Mouse (Mus musculus): ENCODE results near the gene Zbtb16.

Gene Zbtb16

GRCm38 (mm10) chr9:48826377-48826889 lies 9.6 kb downstream of the Zbtb16 start:
- in situ Hi-C loops (cut with MboI), result no loop called here

GRCm38 (mm10) chr9:48824533-48825130 lies 11.4 kb downstream of the Zbtb16 start:
- in situ Hi-C loops (cut with MboI), result no loop called here

- in situ Hi-C loops (cut with MboI), result no loop called here
These were observed 12.2 kb downstream of the Zbtb16 start for GRCm38 (mm10) chr9:48823851-48824250.

GRCm38 (mm10) chr9:48823319-48823705 lies 12.7 kb downstream of the Zbtb16 start:
- in situ Hi-C loops (cut with MboI), result no loop called here

GRCm38 (mm10) chr9:48822586-48823318 lies 13.3 kb downstream of the Zbtb16 start:
- in situ Hi-C loops (cut with MboI), result no loop called here

- in situ Hi-C loops (cut with MboI), result no loop called here
These were observed 14.0 kb downstream of the Zbtb16 start for GRCm38 (mm10) chr9:48821916-48822585.

- in situ Hi-C loops (cut with MboI), result no loop called here
These were observed 14.6 kb downstream of the Zbtb16 start for GRCm38 (mm10) chr9:48821431-48821830.

GRCm38 (mm10) chr9:48820791-48821190 lies 15.2 kb downstream of the Zbtb16 start:
- in situ Hi-C loops (cut with MboI), result no loop called here

- in situ Hi-C loops (cut with MboI), result no loop called here
These were observed 16.3 kb downstream of the Zbtb16 start for GRCm38 (mm10) chr9:48819695-48820094.

- in situ Hi-C loops (cut with MboI), result no loop called here
These were observed 16.9 kb downstream of the Zbtb16 start for GRCm38 (mm10) chr9:48819137-48819536.

GRCm38 (mm10) chr9:48817907-48818306 lies 18.1 kb downstream of the Zbtb16 start:
- in situ Hi-C loops (cut with MboI), result no loop called here

GRCm38 (mm10) chr9:48817399-48817793 lies 18.6 kb downstream of the Zbtb16 start:
- in situ Hi-C loops (cut with MboI), result no loop called here

- in situ Hi-C loops (cut with MboI), result no loop called here
These were observed 19.2 kb downstream of the Zbtb16 start for GRCm38 (mm10) chr9:48816678-48817398.

- in situ Hi-C loops (cut with MboI), result no loop called here
These were observed 19.9 kb downstream of the Zbtb16 start for GRCm38 (mm10) chr9:48816157-48816556.

GRCm38 (mm10) chr9:48814881-48815495 lies 21.0 kb downstream of the Zbtb16 start:
- in situ Hi-C loops (cut with MboI), result no loop called here

GRCm38 (mm10) chr9:48813960-48814880 lies 21.8 kb downstream of the Zbtb16 start:
- in situ Hi-C loops (cut with MboI), result no loop called here

GRCm38 (mm10) chr9:48812352-48812751 lies 23.7 kb downstream of the Zbtb16 start:
- in situ Hi-C loops (cut with MboI), result no loop called here

- in situ Hi-C loops (cut with MboI), result no loop called here
These were observed 29.4 kb downstream of the Zbtb16 start for GRCm38 (mm10) chr9:48806591-48806990.

- in situ Hi-C loops (cut with MboI), result no loop called here
These were observed 30.2 kb downstream of the Zbtb16 start for GRCm38 (mm10) chr9:48805850-48806249.

- in situ Hi-C loops (cut with MboI), result no loop called here
These were observed 31.5 kb downstream of the Zbtb16 start for GRCm38 (mm10) chr9:48804509-48804908.
